Mouse (Mus musculus) liver, embryonic 18 days (tissue): ENCODE results near the gene Gm8906. TPM values are rescaled to one million over a fixed set of nuclear protein-coding genes. Genes with fewer than 3 reads are reported as not detected.

Source experiments
- polyA plus RNA-seq: library from polyadenylated mRNA; depleted of rRNA; stranded (reverse); fragments of >200 nt; gene quantifications from 2 replicates; pipeline ENCODE4 v1.2.3, GENCODE M21; 2012; rRNA removed

Gm8906 gene
- not detected in 2 replicates for polyA plus RNA-seq

GRCm38 (mm10) chr5:11502385-11502784, at the start of gene Gm8906:
Gm8906 (plus strand) TSS chr5:11502685.

Other genes starting within 250 kb of the Gm8906 start
- not detected in 2 replicates for gene Gm8890, start 246.7 kb upstream of the Gm8906 start, polyA plus RNA-seq
- not detected in 2 replicates for gene Speer1, start 161.2 kb upstream of the Gm8906 start, polyA plus RNA-seq
- gene Gm8897, start 86.3 kb upstream of the Gm8906 start, polyA plus RNA-seq: not detected in 2 replicates
- gene Gm6460, start 92.2 kb downstream of the Gm8906 start, polyA plus RNA-seq: not detected in 2 replicates
- not detected in 2 replicates for gene Gm8922, start 179.3 kb downstream of the Gm8906 start, polyA plus RNA-seq